Mouse (Mus musculus): Measurements from ENCODE around the gene Olfr1272.
"Not testable (repeated sequence)": the region's sequence is repeated elsewhere in the genome, so short reads cannot be mapped to it uniquely, and the experiment has no call there.

- TF ChIP-seq CTCF, POLR2A (IDR thresholded peaks at IDR 0.05; ENCODE audit: extremely low read depth, insufficient read depth, low read length): not testable (repeated sequence)
Observed at GRCm38 (mm10) chr2:90321900-90322299, 29.3 kb upstream of the Olfr1272 start, which contains the start of gene Gm13769.
